Mouse (Mus musculus): Measurements from ENCODE around the gene Tmprss9.

- TF ChIP-seq GABPA (IDR thresholded peaks at IDR 0.05; ENCODE audit: low read depth, low read length) (no peak), CTCF (IDR thresholded peaks at IDR 0.05 in 2 of 3, conservative IDR thresholded peaks at IDR 0.05 in 1 of 3; ENCODE audit: control insufficient read depth in 1 of 3, insufficient read depth in 1 of 3, low read depth in 2 of 3, low read length in 3 of 3, poor library complexity in 1 of 3, severe bottlenecking in 1 of 3) (no peak), E2F4 (IDR thresholded peaks at IDR 0.05; ENCODE audit: borderline replicate concordance, low read depth, low read length) (no peak), USF2 (IDR thresholded peaks at IDR 0.05; ENCODE audit: borderline replicate concordance in 1 of 2, insufficient read depth in 1 of 2, low read depth in 1 of 2, low read length in 2 of 2) (no peak), ETS1 (IDR thresholded peaks at IDR 0.05; ENCODE audit: low read depth, low read length) (no peak), ZNF384 (IDR thresholded peaks at IDR 0.05; ENCODE audit: low read depth, low read length) (no peak), CHD1 (IDR thresholded peaks at IDR 0.05; ENCODE audit: low read depth, low read length) (no peak), GATA1 (IDR thresholded peaks at IDR 0.05; ENCODE audit: low read depth, low read length) (no peak), USF1 (IDR thresholded peaks at IDR 0.05; ENCODE audit: low read depth, low read length) (no peak), KAT2A (conservative IDR thresholded peaks at IDR 0.05; ENCODE audit: low read depth, low read length) (no peak), ZKSCAN1 (IDR thresholded peaks at IDR 0.05; ENCODE audit: low read depth, low read length) (no peak), CHD2 (IDR thresholded peaks at IDR 0.05; ENCODE audit: low read length) (no peak), JUND (IDR thresholded peaks at IDR 0.05; ENCODE audit: low read depth, low read length) (no peak)
These were observed 69.3 kb downstream of the Tmprss9 start for GRCm38 (mm10) chr10:80940988-80941347.
